Mouse (Mus musculus) spleen, postnatal 36 days (tissue): ENCODE results near the gene Il9r.

Source experiments
- DNase-seq, 2 experiments: peaks; one replicate each; pipeline ENCODE4 v3.0.0; 2022; ENCODE audit warnings: low spot score in 2 of 2, mixed read lengths in 1 of 2

Il9r gene

GRCm38 (mm10) chr11:32200075-32200601, at the start of gene Il9r:
Gene Il9r, minus strand, starts transcription at chr11:32200279.
- DNase-seq = peak; percentile 31 to 39

- DNase-seq = no peak
Observed at GRCm38 (mm10) chr11:32248350-32248749, 48.3 kb upstream of the Il9r start.

DNA sequence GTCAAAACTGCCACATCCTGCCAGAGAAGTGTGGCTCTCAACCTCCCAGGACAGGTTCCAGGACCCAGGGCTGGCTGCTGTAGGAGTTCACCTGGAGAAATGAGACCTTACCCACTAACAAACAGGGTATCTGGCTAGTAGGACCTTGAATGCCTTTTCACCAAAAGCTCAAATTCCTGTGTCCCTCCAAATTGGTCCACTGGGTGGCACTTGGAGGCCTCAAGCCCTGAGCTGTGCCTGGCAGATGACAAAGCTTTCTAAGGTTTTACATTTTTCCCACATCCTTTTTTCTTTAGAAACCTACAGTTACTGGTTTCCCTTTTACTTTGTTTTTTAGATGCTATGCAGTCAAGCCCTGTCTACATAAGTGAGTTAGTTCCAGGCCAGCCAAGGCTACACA, 47.0 kb upstream of the Il9r start:
- DNase-seq = peak in 1 of 2 experiments; percentile 50

DNA sequence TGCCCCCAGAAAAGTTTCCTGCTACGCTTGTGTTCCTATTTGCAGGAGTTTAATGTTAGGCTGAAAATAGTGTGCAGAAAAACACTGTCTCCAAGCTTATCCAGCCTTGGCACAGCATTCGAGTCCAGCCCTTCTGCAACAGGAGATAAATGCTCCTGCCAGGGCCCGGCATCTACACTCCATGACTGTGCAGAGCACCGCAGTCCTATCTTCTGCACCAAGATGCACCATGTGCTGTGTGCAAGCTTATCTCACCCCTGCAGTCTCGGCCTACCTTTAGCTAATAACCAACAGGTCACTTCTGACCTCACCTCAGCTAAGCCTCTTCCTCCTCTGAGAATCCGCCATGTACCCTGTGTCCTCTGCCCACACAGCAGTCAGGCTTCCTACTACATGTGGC, 45.5 kb upstream of the Il9r start:
- peak; percentile 70 to 83 for DNase-seq

- no peak for DNase-seq
Observed at GRCm38 (mm10) chr11:32244617-32245016, 44.5 kb upstream of the Il9r start.

GRCm38 (mm10) chr11:32244064-32244463, 44.0 kb upstream of the Il9r start:
- no peak for DNase-seq

DNA sequence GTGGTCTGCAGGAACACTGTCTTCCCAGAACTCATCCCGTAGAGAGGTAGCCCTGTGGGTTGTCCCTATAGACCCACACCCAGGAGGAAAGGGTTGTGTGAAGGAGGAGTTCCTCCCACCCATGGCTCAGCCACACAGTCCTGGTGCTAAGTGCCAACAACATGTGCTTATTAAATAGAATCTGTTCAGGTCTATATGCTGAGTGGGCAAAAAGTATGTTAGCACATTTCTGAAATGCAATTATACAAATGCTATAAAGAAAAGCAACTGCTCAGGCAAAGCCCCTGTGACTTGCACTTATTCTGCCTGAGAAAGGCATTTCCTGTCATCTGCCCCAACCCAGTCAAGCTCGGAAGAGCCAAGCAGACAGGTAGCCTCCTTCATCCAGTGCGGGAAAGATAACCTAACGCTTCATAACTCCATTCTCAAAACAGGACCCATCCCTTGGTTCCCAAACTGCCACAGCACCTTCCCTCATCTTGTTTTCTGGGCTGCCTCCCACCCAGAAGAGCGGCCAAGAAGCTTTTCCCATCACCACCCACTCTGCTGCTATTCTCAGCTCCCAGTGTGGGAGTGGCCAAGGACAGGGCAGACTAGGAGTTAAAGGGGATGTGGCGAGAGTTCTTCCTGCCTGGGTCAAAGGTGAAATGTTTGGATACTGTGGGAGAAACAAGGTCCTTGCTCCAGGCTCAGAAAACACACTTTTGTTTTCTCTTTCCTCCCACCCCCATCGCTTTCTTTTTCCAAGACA, 43.3 kb upstream of the Il9r start:
- DNase-seq = no peak

DNA sequence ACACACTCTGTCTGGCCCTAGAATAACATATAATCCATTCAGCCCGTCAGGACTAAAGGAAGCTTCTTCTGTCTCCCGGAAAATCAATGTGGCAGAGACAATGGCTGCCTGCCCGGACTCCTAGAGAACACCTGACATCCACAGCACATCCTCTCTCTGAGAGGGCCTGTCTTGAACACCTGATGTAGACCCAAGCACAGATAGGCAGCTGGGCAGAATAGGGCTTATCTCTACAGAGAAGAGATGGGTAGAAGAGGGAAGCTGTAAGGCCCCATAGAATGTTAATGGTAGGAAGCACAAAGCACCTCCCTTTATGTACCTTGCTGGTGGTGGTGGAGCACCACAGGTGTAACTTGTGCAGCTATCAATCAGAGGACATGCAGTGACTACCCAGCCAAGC, 42.1 kb upstream of the Il9r start:
- DNase-seq = no peak

- DNase-seq = no peak
Observed at GRCm38 (mm10) chr11:32241391-32241790, 41.3 kb upstream of the Il9r start.

- DNase-seq = peak; percentile 69 to 72
Observed at GRCm38 (mm10) chr11:32238093-32238860, 38.2 kb upstream of the Il9r start.

DNA sequence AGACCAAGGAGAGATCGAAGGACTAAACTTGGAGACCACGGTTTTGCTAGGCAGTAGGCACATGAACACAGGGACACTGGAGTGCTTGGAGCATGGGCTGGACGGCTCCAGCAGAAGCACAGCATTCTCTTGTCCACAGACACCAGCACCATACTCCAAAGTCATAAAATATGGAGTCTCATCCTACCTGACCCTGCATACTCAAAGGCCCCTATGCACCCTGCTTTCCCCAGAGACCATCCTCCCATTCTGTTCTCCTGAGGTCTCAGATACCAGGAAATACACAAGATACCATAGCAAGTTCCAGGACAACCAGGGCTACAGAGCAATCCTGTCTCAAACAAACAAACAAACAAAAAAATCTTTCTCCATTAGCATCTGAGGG, 37.3 kb upstream of the Il9r start:
- DNase-seq = no peak

DNA sequence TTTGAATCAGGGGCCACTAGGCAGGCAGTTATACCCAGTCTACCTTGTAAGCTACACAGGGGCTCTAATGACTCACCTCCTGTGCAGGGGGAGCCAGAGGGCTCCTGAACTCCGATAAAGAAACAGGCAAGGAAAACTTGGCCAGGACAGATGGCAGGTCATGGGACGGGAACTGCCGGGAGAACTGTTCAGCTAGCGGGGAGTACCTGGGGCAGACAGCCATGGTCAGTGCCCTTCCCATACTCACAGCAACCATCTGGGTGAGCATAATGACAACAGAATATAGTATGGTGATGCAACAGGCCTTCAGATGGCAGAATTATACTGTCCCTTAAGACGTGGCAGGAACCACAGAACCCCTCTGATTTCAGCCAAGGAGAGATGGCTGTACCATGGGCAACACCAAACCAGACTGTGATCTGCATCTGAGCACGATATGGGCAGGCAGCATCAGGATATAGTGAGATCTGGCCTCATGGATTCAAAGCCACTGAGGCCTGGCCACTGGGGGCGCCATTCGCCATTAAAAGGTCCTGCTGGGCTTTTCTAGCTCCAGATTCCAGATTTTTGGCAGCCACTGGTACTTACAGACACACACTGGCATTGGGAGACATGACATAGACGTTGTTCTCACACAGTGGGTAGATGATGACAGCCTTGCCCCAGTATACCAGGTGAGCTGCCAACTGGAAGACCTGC, 36.8 kb upstream of the Il9r start:
- DNase-seq = no peak

- DNase-seq = no peak
Observed at GRCm38 (mm10) chr11:32236132-32236531, 36.1 kb upstream of the Il9r start.

- DNase-seq = no peak
Observed at GRCm38 (mm10) chr11:32235646-32236045, 35.6 kb upstream of the Il9r start.

DNA sequence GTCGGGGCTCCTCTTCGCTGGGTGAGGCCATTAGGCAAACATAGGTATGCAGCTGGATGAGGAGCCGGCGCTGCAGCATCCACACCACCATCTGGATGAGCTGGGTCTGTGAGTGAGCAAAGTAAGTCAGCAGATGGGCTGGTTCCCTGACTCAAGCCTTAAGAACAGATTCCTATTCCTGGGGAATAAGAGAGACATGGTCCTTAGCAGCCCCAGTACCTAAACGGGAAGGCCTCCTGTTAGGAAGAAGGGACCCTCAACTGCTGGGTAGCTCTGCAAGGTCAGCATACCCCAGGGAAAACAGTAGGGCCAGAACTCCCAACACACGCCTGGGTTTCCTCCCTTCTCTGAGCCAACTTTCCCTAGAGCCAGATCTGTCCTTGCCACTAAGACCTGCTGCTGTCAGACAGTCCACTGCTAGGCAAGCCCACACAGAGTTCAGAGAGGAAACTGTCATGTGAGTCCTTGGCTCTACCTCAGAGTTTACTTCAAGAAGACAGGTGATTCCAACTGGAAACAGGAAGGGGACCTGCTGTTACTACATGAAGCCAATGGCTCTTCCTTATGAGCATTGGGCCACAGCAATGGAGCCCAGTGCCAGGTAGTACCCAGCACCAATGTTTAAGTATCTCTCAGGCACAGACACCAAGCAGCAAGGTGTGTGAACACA, 34.9 kb upstream of the Il9r start:
- no peak for DNase-seq

GRCm38 (mm10) chr11:32233895-32234294, 33.8 kb upstream of the Il9r start:
- DNase-seq = no peak

DNA sequence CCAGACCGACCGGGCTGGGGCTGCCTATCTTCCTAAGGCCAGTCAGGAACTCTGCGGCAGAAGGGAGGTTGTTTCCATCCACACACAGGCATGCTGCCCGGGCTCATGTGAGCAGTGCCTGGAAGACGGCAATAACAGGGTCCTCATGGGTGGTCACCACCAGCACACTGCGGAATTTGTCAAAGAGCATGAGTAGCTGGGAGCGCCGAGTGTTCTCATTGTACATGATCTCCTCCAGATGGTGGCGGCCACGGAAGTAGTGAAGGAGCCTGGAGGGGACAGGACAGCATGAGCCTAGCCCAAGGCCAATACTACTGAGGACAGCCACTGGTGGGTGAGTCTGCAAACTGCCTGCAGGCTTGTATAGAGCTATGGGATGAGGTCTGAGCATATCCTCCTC, 32.8 kb upstream of the Il9r start:
- no peak for DNase-seq

- DNase-seq = no peak
Observed at GRCm38 (mm10) chr11:32231125-32231524, 31.0 kb upstream of the Il9r start.

- no peak for DNase-seq
Observed at GRCm38 (mm10) chr11:32230220-32230619, 30.1 kb upstream of the Il9r start.

GRCm38 (mm10) chr11:32228292-32228845, 28.3 kb upstream of the Il9r start:
- DNase-seq = no peak

DNA sequence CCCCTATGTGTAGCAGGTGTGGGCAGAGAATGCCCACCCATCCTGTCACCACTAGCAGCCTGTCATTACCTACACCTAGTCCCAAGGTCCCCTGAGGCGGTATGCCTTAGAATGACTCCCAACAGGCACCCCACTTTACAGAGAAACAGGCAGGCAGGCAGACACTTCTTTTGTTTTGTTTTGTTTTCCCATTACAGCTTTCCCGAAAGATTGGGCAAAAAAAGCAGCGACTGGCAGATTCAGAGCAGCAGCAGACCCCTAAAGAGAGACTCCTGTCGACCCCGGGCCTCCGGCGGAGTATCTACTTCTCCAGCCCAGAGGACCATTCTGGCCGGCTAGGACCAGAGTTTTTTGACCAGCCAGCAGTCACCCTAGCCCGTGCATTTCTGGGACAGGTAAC, 27.5 kb upstream of the Il9r start:
- DNase-seq = no peak
